Mouse (Mus musculus) adipose tissue, adult 10 weeks (tissue): ENCODE data around the gene Erf. TPM values are rescaled to one million over a fixed set of nuclear protein-coding genes. Genes with fewer than 3 reads are reported as not detected.

ENCODE experiments used
- polyA plus RNA-seq: library from polyadenylated mRNA; stranded (reverse); fragments of 350-450 nt; fragmentation: Illumina TruSeq; extraction: RNeasy Lipid Tissue Mini Kit (QIAGEN cat#74804); gene quantifications from one replicate; pipeline ENCODE4 v1.2.3, GENCODE M21; 2014; ENCODE audit warnings: low read depth, low replicate concordance

The Erf gene
- 32.2 TPM for polyA plus RNA-seq

GRCm38 (mm10) chr7:25250141-25250972, at the start of gene Erf:
Erf (minus strand) TSS chr7:25250761.

GRCm38 (mm10) chr7:25297454-25298325, 47.1 kb upstream of the Erf start, which contains the start of gene Pafah1b3:
Pafah1b3 (minus strand) TSS chr7:25297986.

GRCm38 (mm10) chr7:25267301-25267750, 16.8 kb upstream of the Erf start, which contains the start of gene Cic:
Cic (plus strand) TSS chr7:25267704.

GRCm38 (mm10) chr7:25237249-25238014, 13.1 kb downstream of the Erf start, which contains the start of gene Gsk3a:
Gsk3a (minus strand) TSS chr7:25237851.

GRCm38 (mm10) chr7:25221102-25221883, 29.3 kb downstream of the Erf start, which contains the start of gene Zfp526:
Zfp526 (plus strand) TSS chr7:25221425.

GRCm38 (mm10) chr7:25220457-25221101, 30.0 kb downstream of the Erf start, which contains the start of gene Dedd2:
Dedd2 (minus strand) TSS chr7:25220615.

Other genes with a start within 250 kb of the Erf start
- gene Atp1a3, start 244.8 kb downstream of the Erf start, polyA plus RNA-seq = 2.9 TPM
- 8.7 TPM for gene Grik5, start 178.4 kb downstream of the Erf start, polyA plus RNA-seq
- 12.5 TPM for gene Zfp574, start 178.2 kb downstream of the Erf start, polyA plus RNA-seq
- gene Pou2f2, start 71.0 kb downstream of the Erf start, polyA plus RNA-seq = 1.4 TPM
- 15.0 TPM for gene Dedd2, start 30.1 kb downstream of the Erf start, polyA plus RNA-seq
- gene Zfp526, start 29.3 kb downstream of the Erf start, polyA plus RNA-seq = 7.4 TPM
- 81.2 TPM for gene Gsk3a, start 12.9 kb downstream of the Erf start, polyA plus RNA-seq
- 84.3 TPM for gene Cic, start 16.9 kb upstream of the Erf start, polyA plus RNA-seq
- 54.0 TPM for gene Pafah1b3, start 47.2 kb upstream of the Erf start, polyA plus RNA-seq
- 1.5 TPM for gene Prr19, start 50.6 kb upstream of the Erf start, polyA plus RNA-seq
- not detected for gene Tmem145, start 55.3 kb upstream of the Erf start, polyA plus RNA-seq
- 32.1 TPM for gene Megf8, start 66.4 kb upstream of the Erf start, polyA plus RNA-seq
- gene Cnfn, start 119.0 kb upstream of the Erf start, polyA plus RNA-seq = not detected
- gene Lipe, start 147.9 kb upstream of the Erf start, polyA plus RNA-seq = 468 TPM
- not detected for gene Cxcl17, start 162.1 kb upstream of the Erf start, polyA plus RNA-seq
- 10.2 TPM for gene Ceacam1, start 226.8 kb upstream of the Erf start, polyA plus RNA-seq